Mouse (Mus musculus): ENCODE data around the gene Gm2564.
"Not testable (repeated sequence)": the region's sequence is repeated elsewhere in the genome, so short reads cannot be mapped to it uniquely, and the experiment has no call there.

The Gm2564 gene

DNA sequence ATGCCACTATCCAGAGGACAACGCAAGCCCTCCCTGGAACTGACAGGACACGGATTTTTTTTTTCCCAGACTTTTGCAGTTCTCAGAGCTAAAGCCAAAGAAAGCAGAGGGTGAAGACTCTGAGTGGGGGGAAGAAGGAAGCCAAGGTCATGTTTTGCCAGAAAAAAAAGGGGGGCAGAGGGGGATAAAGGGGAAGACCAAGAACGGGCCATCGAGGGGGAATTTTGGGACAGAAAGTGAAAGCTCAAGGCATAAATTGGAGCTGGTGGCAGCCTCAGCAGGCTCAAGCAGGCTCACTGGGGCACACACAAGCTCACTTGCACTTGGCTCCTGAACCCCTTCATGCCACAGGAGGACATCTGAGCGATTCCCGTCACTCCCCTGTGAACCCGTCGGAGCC lies at the start of gene Gm2564:
Gene Gm2564 (plus strand): TSS at position 301 of the 400 bp plus-strand sequence.
- DNase-seq, result not testable (repeated sequence)

DNA sequence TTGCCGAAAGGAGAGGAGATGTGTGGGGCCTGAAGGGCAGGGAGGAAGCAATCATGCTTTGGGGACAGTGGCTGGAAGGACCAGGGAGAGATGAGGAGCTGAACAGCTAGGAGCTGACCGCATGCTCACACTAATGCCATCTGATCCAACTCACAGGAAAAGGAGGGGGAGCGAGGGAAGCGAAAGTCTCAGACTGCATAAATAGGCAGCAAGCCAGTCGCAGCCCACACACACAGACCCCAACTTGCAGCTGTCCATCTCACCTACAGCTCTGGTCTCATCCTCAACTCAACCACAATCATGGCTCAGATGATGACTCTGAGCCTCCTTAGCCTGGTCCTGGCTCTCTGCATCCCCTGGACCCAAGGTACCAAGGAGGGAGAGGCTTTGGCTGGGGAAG lies 17.6 kb upstream of the Gm2564 start, which contains the start of gene Gm10591:
Gene Gm10591 (plus strand): TSS at position 301 of the 400 bp plus-strand sequence.
- DNase-seq, result not testable (repeated sequence)

DNA sequence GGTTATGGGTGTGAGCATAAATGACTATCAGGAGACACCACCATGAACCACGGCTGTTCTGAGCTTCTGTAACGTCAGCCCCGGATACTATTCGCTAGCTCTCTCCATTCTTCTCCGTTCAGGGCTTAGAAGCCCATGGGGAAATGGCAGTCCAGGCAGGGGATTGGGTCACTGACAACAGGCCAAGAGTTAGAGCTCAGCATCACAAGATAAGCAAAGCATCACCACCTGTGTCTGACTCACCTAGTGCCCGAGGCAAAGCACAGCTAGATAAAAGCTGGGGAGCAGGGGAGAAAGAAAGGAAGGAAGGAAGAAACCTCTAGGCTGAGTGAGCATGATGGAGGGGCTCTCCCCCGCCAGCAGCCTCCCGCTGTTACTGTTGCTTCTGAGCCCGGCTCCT lies 25.4 kb downstream of the Gm2564 start, which contains the start of gene Ccl27b:
Gene Ccl27b (plus strand): TSS at position 301 of the 400 bp plus-strand sequence.
- DNase-seq, result not testable (repeated sequence)

DNA sequence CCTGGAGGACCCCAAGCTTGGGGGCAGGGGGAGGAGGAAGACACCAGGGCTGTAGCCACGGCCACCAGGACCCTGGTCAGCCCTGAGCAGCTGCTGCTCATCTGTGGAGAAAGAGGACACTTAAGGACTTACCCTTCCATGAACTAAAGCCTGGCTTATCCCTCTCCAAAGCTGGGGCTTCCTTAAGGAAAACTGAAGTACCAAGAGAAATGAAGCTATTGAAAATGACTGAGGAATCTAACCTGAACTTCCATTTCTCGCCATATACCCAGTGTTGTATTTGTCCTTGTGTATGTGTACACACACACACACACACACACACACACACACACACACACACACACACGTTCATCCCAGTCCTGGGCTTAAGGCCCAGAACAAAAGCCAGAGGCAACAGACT lies 32.3 kb downstream of the Gm2564 start, which contains the start of gene Il11ra2:
Gene Il11ra2 (minus strand): TSS at position 101 of the 400 bp plus-strand sequence.
- not testable (repeated sequence) for DNase-seq

DNA sequence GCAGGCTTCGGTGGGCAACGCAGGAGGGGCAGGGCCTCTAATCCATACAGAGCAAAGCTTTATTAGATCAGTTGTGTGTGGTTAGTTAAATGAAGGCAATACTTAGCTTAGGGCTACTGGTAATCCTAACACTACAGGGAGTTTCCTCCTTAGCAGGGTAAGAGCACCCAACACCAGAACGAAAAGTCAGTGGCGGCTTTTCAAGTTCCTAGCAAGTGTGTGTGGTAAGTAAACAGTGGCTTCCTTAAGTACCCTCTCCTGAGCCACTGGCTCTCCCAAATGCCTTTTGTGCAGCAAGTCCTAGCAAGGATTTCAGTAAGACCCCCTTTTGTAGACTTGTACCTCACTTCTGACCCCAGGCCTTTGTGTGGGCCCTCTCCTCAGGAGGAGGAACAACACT lies 45.9 kb downstream of the Gm2564 start:
- not testable (repeated sequence) for DNase-seq

DNA sequence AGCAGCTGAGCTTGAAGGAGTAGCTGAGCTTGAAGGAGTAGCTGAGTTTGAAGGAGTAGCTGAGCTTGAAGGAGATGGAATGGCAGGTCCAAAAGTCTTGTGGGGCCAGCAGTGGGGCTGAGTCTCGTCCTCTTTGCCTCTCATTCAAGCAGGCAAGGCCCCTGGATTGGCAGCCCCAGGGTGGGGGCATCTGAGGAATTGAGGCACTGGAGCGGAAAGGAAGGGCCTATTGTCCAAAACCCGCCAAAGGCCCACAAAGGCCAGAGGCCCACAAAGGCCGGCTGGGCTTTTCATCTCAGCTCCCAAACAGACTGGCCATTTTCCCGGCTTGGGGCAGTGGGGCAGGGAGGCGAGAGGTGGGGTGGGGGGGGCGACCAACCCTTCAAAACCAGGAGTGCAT lies 49.8 kb downstream of the Gm2564 start:
- not testable (repeated sequence) for DNase-seq

DNA sequence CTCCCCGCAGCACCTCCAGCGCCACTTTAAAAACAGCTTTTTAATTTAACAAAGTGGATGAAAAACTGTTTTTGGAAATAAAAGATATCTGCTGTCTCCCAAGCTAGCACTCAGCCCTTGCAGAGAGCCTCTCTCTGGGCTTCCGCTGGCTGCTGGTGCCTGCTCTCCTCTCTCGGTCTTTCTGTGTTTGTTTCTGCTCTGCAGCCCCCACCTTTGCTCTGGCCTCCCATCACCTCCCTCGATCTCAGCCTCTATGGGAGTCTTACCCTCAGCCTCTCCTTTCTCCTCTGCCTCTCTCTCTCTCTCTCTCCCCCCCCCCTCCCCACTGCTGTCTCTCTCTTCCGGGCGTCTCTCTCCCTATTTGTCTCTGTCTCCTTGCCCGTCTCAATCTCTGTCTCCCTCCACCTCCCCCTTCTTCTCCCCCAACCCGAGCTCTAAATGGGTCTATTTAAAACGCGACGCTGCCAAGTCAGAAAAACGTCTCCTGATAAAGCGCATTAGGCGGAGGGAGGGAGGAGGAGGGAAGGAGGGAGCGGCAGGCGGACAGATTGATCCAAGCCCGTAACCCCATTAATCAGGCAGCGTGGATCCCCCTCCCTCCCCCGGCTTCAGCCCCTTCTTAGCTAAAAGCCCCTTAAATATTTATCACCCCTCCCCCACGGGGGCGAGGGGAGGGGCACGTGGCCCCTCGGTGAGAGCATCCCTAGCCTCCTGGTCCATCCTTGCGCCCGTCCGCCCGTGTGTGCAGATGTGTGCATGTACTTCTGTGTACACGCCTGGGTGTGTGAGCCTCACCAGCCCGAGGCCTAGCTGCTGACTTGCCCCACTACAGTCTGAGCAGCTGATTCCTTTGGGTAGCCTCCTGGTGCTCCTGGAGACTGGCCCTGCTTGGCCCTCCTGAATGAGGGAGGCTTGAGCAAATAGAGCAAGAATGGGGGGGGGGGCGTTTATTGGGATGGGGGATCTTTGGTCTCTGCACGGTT lies 51.1 kb downstream of the Gm2564 start:
- DNase-seq, result not testable (repeated sequence)

All from liver (tissue).